Comparison of ENCODE assay signal across 8 mouse cellular contexts in the genomic region with DNA sequence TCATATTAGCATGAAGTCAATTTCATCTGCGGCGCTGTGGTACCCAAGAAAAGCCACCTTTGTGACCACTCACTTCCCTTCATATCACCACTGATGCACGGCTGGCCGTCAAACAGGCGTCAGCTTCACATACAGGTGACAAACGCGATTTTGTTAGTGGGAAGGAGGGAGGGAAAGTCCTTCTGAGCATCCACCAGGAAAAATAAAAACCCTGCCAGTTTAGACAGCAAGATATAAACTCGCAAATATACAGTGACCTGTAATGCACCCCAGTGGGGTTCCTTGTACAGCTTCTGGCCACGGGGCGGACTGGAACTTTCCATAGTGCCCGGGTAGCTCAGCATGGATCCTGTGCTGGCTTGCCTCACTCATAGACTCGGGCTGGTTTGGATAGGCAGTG.
DNase-seq lines count a peak whose midpoint lies in the region; ATAC-seq lines count a peak whose summit lies in the region.

No protein-coding gene starts in this region.

- no peak overlapping the region; the same call in 1 of the 2 replicates for H3K9ac ChIP-seq in kidney, embryonic 14.5 days (ENCODE audit: low read depth, low read length)
- 0 out of 2 replicates have a peak overlapping the region, but pooled peaks have one; percentile 49 for H3K9ac ChIP-seq in embryonic facial prominence, embryonic 13.5 days
- H3K9ac ChIP-seq in forebrain, embryonic 14.5 days (ENCODE audit: low read length): 0 out of 2 replicates have a peak overlapping the region, but pooled peaks have one; percentile 4
- H3K9ac ChIP-seq in midbrain, embryonic 13.5 days (replicated peaks): peak overlapping the region; percentile 47; the same call in 1 of the 2 replicates

- no peak overlapping the region for H3K4me3 ChIP-seq in kidney, embryonic 14.5 days (ENCODE audit: low read length)
- no peak overlapping the region for H3K4me3 ChIP-seq in embryonic facial prominence, embryonic 13.5 days
- H3K4me3 ChIP-seq in forebrain, embryonic 14.5 days (ENCODE audit: low read depth, low read length): no peak overlapping the region
- H3K4me3 ChIP-seq in midbrain, embryonic 13.5 days (replicated peaks): no peak overlapping the region

- H3K27me3 ChIP-seq in kidney, embryonic 14.5 days (ENCODE audit: control insufficient read depth, insufficient read depth, low read length): no peaks in the 10 kb centered on the region
- H3K27me3 ChIP-seq in embryonic facial prominence, embryonic 13.5 days: no peaks in the 10 kb centered on the region
- H3K27me3 ChIP-seq in forebrain, embryonic 14.5 days (replicated peaks; ENCODE audit: control insufficient read depth, insufficient read depth, low read length): no peaks in the 10 kb centered on the region
- H3K27me3 ChIP-seq in midbrain, embryonic 13.5 days: no peaks in the 10 kb centered on the region

- no peak overlapping the region for H3K4me2 ChIP-seq in kidney, embryonic 14.5 days (replicated peaks; ENCODE audit: low read depth, low read length)
- no peak overlapping the region for H3K4me2 ChIP-seq in embryonic facial prominence, embryonic 13.5 days
- H3K4me2 ChIP-seq in forebrain, embryonic 14.5 days (ENCODE audit: low read length): 0 out of 2 replicates have a peak overlapping the region, but pooled peaks have one; percentile 41
- no peak overlapping the region for H3K4me2 ChIP-seq in midbrain, embryonic 13.5 days (replicated peaks)

- no peak for ATAC-seq in kidney, embryonic 14.5 days (ENCODE audit: low FRiP score, low TSS enrichment)
- no peak for ATAC-seq in embryonic facial prominence, embryonic 13.5 days (ENCODE audit: insufficient number of reproducible peaks, insufficient read depth, low FRiP score, low TSS enrichment, low read depth)
- ATAC-seq in forebrain, embryonic 14.5 days: no peak
- ATAC-seq in midbrain, embryonic 13.5 days: no peak

- no peak for DNase-seq in kidney, adult 9 months
- no peak for DNase-seq in forebrain, embryonic 14.5 days (ENCODE audit: low spot score)
- DNase-seq in right cerebral cortex, postnatal 10 days (ENCODE audit: low spot score in 2 of 2): no peak
- DNase-seq in layer of hippocampus, postnatal 10 days (ENCODE audit: low spot score in 2 of 2): no peak
- no peak for DNase-seq in thymus, adult 18-20 months

- no peaks in the 10 kb centered on the region for H3K9me3 ChIP-seq in kidney, embryonic 14.5 days (ENCODE audit: control insufficient read depth, low read length)
- no peaks in the 10 kb centered on the region for H3K9me3 ChIP-seq in embryonic facial prominence, embryonic 13.5 days
- no peaks in the 10 kb centered on the region for H3K9me3 ChIP-seq in forebrain, embryonic 14.5 days (replicated peaks; ENCODE audit: control insufficient read depth, low read length)
- H3K9me3 ChIP-seq in midbrain, embryonic 13.5 days: no peaks in the 10 kb centered on the region

- peaks cover 54% of the 10 kb centered on the region for H3K4me1 ChIP-seq in kidney, embryonic 14.5 days (ENCODE audit: control insufficient read depth, insufficient read depth, low read length)
- H3K4me1 ChIP-seq in embryonic facial prominence, embryonic 13.5 days: peaks cover 85% of the 10 kb centered on the region
- H3K4me1 ChIP-seq in forebrain, embryonic 14.5 days (ENCODE audit: control insufficient read depth, insufficient read depth, low read length): peaks cover 51% of the 10 kb centered on the region
- peaks cover 76% of the 10 kb centered on the region for H3K4me1 ChIP-seq in midbrain, embryonic 13.5 days (replicated peaks)

- WGBS in kidney, embryonic 14.5 days: 57% methylated on average over 12 of the region's 12 CpGs
- WGBS in embryonic facial prominence, embryonic 13.5 days: 58% methylated on average over 12 of the region's 12 CpGs
- 48% methylated on average over 12 of the region's 12 CpGs for WGBS in forebrain, embryonic 14.5 days
- 50% methylated on average over 12 of the region's 12 CpGs for WGBS in midbrain, embryonic 13.5 days

- peaks cover 22% of the 10 kb centered on the region; the same call in 1 of the 2 replicates for H3K36me3 ChIP-seq in kidney, embryonic 14.5 days (ENCODE audit: control insufficient read depth, insufficient read depth, low read length)
- H3K36me3 ChIP-seq in embryonic facial prominence, embryonic 13.5 days: peaks cover 35% of the 10 kb centered on the region
- peaks cover 6% of the 10 kb centered on the region; the same call in 1 of the 2 replicates for H3K36me3 ChIP-seq in forebrain, embryonic 14.5 days (ENCODE audit: control insufficient read depth, insufficient read depth, low read length)
- H3K36me3 ChIP-seq in midbrain, embryonic 13.5 days: peaks cover 8% of the 10 kb centered on the region

- H3K27ac ChIP-seq in kidney, embryonic 14.5 days (ENCODE audit: low read depth, low read length): 0 out of 2 replicates have a peak overlapping the region, but pooled peaks have one; percentile 27
- peak overlapping the region; percentile 75 for H3K27ac ChIP-seq in embryonic facial prominence, embryonic 13.5 days
- H3K27ac ChIP-seq in forebrain, embryonic 14.5 days (ENCODE audit: low read depth, low read length): peak overlapping the region; percentile 56
- peak overlapping the region; percentile 71; the same call in 1 of the 2 replicates for H3K27ac ChIP-seq in midbrain, embryonic 13.5 days
